Mouse (Mus musculus): ENCODE measurements around the gene Rabgap1l. TPM values are rescaled to one million over a fixed set of nuclear protein-coding genes. Genes with fewer than 3 reads are reported as not detected.

Rabgap1l gene
- polyA plus RNA-seq, 1 experiment = 56.5 TPM

GRCm38 (mm10) chr1:160561381-160561780 lies 231.6 kb downstream of the Rabgap1l start:
- WGBS = 83% methylated on average over 1 of the region's 1 CpGs
- Histone ChIP-seq H3K4me1 (replicated peaks; ENCODE audit: control insufficient read depth, insufficient read depth, low read length) (no peaks in the 10 kb centered on the region), H3K4me3 (ENCODE audit: control insufficient read depth, insufficient read depth, low read length) (no peak overlapping the region), H3K27ac (ENCODE audit: control insufficient read depth, insufficient read depth, low read length) (no peak overlapping the region), H3K27me3 (ENCODE audit: control insufficient read depth, insufficient read depth, low read length) (no peaks in the 10 kb centered on the region), H3K36me3 (ENCODE audit: control insufficient read depth, insufficient read depth, low read length) (no peaks in the 10 kb centered on the region)
- TF ChIP-seq POLR2A (IDR thresholded peaks at IDR 0.05; ENCODE audit: control insufficient read depth, extremely low read depth, insufficient read depth, low read length, poor library complexity) = no peak
- TF ChIP-seq CTCF (IDR thresholded peaks at IDR 0.05; ENCODE audit: borderline replicate concordance, control insufficient read depth, extremely low read depth, insufficient read depth, low read length, poor library complexity) = no peak
- DNase-seq = no peak

GRCm38 (mm10) chr1:160550636-160551035 lies 242.4 kb downstream of the Rabgap1l start:
- TF ChIP-seq CTCF (IDR thresholded peaks at IDR 0.05; ENCODE audit: borderline replicate concordance, control insufficient read depth, extremely low read depth, insufficient read depth, low read length, poor library complexity) (no peak), POLR2A (IDR thresholded peaks at IDR 0.05; ENCODE audit: control insufficient read depth, extremely low read depth, insufficient read depth, low read length, poor library complexity) (no peak)
- DNase-seq = no peak
- H3K36me3 ChIP-seq (ENCODE audit: control insufficient read depth, insufficient read depth, low read length) = no peaks in the 10 kb centered on the region
- no peak overlapping the region for H3K4me3 ChIP-seq (ENCODE audit: control insufficient read depth, insufficient read depth, low read length)
- H3K27ac ChIP-seq (ENCODE audit: control insufficient read depth, insufficient read depth, low read length) = no peak overlapping the region
- no peaks in the 10 kb centered on the region for H3K4me1 ChIP-seq (replicated peaks; ENCODE audit: control insufficient read depth, insufficient read depth, low read length)
- no peaks in the 10 kb centered on the region for H3K27me3 ChIP-seq (ENCODE audit: control insufficient read depth, insufficient read depth, low read length)
- WGBS = 91% methylated on average over 1 of the region's 1 CpGs

GRCm38 (mm10) chr1:160547934-160548876 lies 244.8 kb downstream of the Rabgap1l start:
- 86% methylated on average over 4 of the region's 4 CpGs for WGBS
- no peaks in the 10 kb centered on the region for H3K27me3 ChIP-seq (ENCODE audit: control insufficient read depth, insufficient read depth, low read length)
- no peaks in the 10 kb centered on the region for H3K4me1 ChIP-seq (replicated peaks; ENCODE audit: control insufficient read depth, insufficient read depth, low read length)
- no peak overlapping the region for H3K27ac ChIP-seq (ENCODE audit: control insufficient read depth, insufficient read depth, low read length)
- DNase-seq = no peak
- no peak for TF ChIP-seq POLR2A (IDR thresholded peaks at IDR 0.05; ENCODE audit: control insufficient read depth, extremely low read depth, insufficient read depth, low read length, poor library complexity)
- no peak for TF ChIP-seq CTCF (IDR thresholded peaks at IDR 0.05; ENCODE audit: borderline replicate concordance, control insufficient read depth, extremely low read depth, insufficient read depth, low read length, poor library complexity)
- no peak overlapping the region for H3K4me3 ChIP-seq (ENCODE audit: control insufficient read depth, insufficient read depth, low read length)
- H3K36me3 ChIP-seq (ENCODE audit: control insufficient read depth, insufficient read depth, low read length) = no peaks in the 10 kb centered on the region

GRCm38 (mm10) chr1:160535649-160536048 lies 257.4 kb downstream of the Rabgap1l start:
- Histone ChIP-seq H3K27me3 (ENCODE audit: control insufficient read depth, insufficient read depth, low read length) (no peaks in the 10 kb centered on the region), H3K27ac (ENCODE audit: control insufficient read depth, insufficient read depth, low read length) (no peak overlapping the region), H3K4me1 (replicated peaks; ENCODE audit: control insufficient read depth, insufficient read depth, low read length) (no peaks in the 10 kb centered on the region), H3K4me3 (ENCODE audit: control insufficient read depth, insufficient read depth, low read length) (no peak overlapping the region), H3K36me3 (ENCODE audit: control insufficient read depth, insufficient read depth, low read length) (no peaks in the 10 kb centered on the region)
- WGBS = 98% methylated on average over 8 of the region's 8 CpGs
- TF ChIP-seq CTCF (IDR thresholded peaks at IDR 0.05; ENCODE audit: borderline replicate concordance, control insufficient read depth, extremely low read depth, insufficient read depth, low read length, poor library complexity) = no peak
- TF ChIP-seq POLR2A (IDR thresholded peaks at IDR 0.05; ENCODE audit: control insufficient read depth, extremely low read depth, insufficient read depth, low read length, poor library complexity) = no peak
- DNase-seq = no peak

- no peak for TF ChIP-seq CTCF (IDR thresholded peaks at IDR 0.05; ENCODE audit: borderline replicate concordance, control insufficient read depth, extremely low read depth, insufficient read depth, low read length, poor library complexity)
- no peak for TF ChIP-seq POLR2A (IDR thresholded peaks at IDR 0.05; ENCODE audit: control insufficient read depth, extremely low read depth, insufficient read depth, low read length, poor library complexity)
- no peaks in the 10 kb centered on the region for H3K4me1 ChIP-seq (replicated peaks; ENCODE audit: control insufficient read depth, insufficient read depth, low read length)
- no peak overlapping the region for H3K27ac ChIP-seq (ENCODE audit: control insufficient read depth, insufficient read depth, low read length)
- H3K4me3 ChIP-seq (ENCODE audit: control insufficient read depth, insufficient read depth, low read length) = no peak overlapping the region
- WGBS = 93% methylated on average over 2 of the region's 2 CpGs
- DNase-seq = no peak
- no peaks in the 10 kb centered on the region for H3K27me3 ChIP-seq (ENCODE audit: control insufficient read depth, insufficient read depth, low read length)
- H3K36me3 ChIP-seq (ENCODE audit: control insufficient read depth, insufficient read depth, low read length) = no peaks in the 10 kb centered on the region
Observed at GRCm38 (mm10) chr1:160534571-160535335, 258.3 kb downstream of the Rabgap1l start.

- Histone ChIP-seq H3K4me3 (ENCODE audit: control insufficient read depth, insufficient read depth, low read length) (no peak overlapping the region), H3K36me3 (ENCODE audit: control insufficient read depth, insufficient read depth, low read length) (no peaks in the 10 kb centered on the region), H3K27me3 (ENCODE audit: control insufficient read depth, insufficient read depth, low read length) (no peaks in the 10 kb centered on the region), H3K27ac (ENCODE audit: control insufficient read depth, insufficient read depth, low read length) (no peak overlapping the region), H3K4me1 (replicated peaks; ENCODE audit: control insufficient read depth, insufficient read depth, low read length) (no peaks in the 10 kb centered on the region)
- no peak for DNase-seq
- TF ChIP-seq POLR2A (IDR thresholded peaks at IDR 0.05; ENCODE audit: control insufficient read depth, extremely low read depth, insufficient read depth, low read length, poor library complexity) = no peak
- TF ChIP-seq CTCF (IDR thresholded peaks at IDR 0.05; ENCODE audit: borderline replicate concordance, control insufficient read depth, extremely low read depth, insufficient read depth, low read length, poor library complexity) = no peak
- WGBS = 74% methylated on average over 6 of the region's 6 CpGs
Observed at GRCm38 (mm10) chr1:160533209-160533820, 259.7 kb downstream of the Rabgap1l start.

Data from thymus, adult 2 months (tissue).